Mouse (Mus musculus): ENCODE measurements around the gene Opcml. TPM values are rescaled to one million over a fixed set of nuclear protein-coding genes. Genes with fewer than 3 reads are reported as not detected.

The Opcml gene
- polyA plus RNA-seq, 1 experiment: 1.8 TPM

GRCm38 (mm10) chr9:28012664-28013063 lies 222.1 kb downstream of the Opcml start:
- Histone ChIP-seq H3K4me3 (ENCODE audit: insufficient read depth, low read depth, low read length) (no peak overlapping the region), H3K4me1 (ENCODE audit: control insufficient read depth, insufficient read depth, insufficient read length, low read length) (no peaks in the 10 kb centered on the region), H3K27ac (replicated peaks; ENCODE audit: low read depth, low read length) (no peak overlapping the region)

DNA sequence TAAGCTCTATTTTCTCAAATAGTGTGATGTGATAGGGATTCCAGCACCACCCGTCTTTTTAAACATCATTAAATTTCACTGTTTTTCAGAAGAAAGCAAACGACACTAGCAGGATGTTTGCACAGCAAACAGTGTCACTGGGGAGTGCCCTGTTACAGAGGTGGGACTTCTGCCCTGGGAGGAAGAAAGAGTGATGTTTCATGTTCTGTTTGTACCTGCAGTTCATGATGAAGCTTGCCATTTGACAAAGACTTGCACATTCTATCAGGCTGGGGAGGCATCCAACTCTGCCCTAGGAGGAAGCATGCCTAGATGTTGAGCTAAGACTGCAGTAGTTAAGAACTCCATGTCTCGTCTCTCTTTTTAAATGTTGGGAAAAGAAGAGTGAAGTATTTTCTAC lies 222.6 kb downstream of the Opcml start:
- H3K4me1 ChIP-seq (ENCODE audit: control insufficient read depth, insufficient read depth, insufficient read length, low read length): no peaks in the 10 kb centered on the region
- H3K27ac ChIP-seq (replicated peaks; ENCODE audit: low read depth, low read length): no peak overlapping the region
- H3K4me3 ChIP-seq (ENCODE audit: insufficient read depth, low read depth, low read length): no peak overlapping the region

DNA sequence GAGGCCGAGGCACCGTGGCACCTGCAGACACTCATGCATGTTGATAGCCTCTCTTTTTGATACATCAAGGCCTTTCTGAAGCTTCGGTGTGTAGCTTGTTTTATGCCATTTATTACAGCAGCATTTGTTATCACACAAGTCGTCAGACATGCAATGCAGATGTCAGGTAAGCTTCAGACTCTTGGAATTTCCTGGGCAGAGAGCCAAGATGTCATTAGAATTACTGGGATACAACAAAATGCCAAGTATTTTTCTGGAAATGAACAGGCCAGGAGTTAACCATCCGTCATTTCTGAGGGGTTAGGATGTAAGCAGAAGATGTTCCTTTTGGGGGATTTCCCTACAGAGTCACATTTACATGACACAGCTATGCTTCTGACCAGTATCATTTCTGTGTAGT lies 237.6 kb downstream of the Opcml start:
- no peaks in the 10 kb centered on the region for H3K4me1 ChIP-seq (ENCODE audit: control insufficient read depth, insufficient read depth, insufficient read length, low read length)
- H3K4me3 ChIP-seq (ENCODE audit: insufficient read depth, low read depth, low read length): no peak overlapping the region
- H3K27ac ChIP-seq (replicated peaks; ENCODE audit: low read depth, low read length): no peak overlapping the region

DNA sequence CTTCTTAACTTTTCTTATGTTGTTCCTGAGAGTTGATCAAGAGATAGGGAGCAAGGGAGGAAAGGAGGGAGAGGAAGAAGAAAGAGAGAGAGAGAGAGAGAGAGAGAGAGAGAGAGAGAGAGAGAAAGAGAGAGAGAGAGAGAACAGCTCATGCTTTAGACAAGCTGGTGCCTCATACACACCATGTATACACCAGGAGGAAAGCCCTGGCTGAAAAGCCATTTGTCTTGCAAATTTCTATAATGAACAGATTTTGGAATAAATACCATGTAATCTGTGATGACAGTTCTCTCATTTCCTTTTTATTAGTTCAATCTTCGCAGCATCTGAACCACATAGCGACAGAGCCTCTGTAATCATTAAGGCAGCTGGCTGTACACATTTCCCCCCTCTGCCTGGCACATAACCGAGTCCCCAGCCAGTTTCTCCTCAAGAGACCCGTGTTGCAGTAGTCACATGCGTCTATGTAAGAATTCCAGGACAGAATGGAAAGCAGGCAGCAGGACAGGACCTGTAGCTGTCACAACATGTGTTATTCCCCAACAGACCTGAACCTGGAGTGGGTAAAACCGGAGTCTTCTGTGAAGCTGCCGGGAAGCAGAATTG lies 238.3 kb downstream of the Opcml start:
- H3K27ac ChIP-seq (replicated peaks; ENCODE audit: low read depth, low read length): no peak overlapping the region
- H3K4me3 ChIP-seq (ENCODE audit: insufficient read depth, low read depth, low read length): no peak overlapping the region
- no peaks in the 10 kb centered on the region for H3K4me1 ChIP-seq (ENCODE audit: control insufficient read depth, insufficient read depth, insufficient read length, low read length)

GRCm38 (mm10) chr9:28049157-28049556 lies 258.6 kb downstream of the Opcml start:
- Histone ChIP-seq H3K27ac (replicated peaks; ENCODE audit: low read depth, low read length) (no peak overlapping the region), H3K4me1 (ENCODE audit: control insufficient read depth, insufficient read depth, insufficient read length, low read length) (no peaks in the 10 kb centered on the region), H3K4me3 (ENCODE audit: insufficient read depth, low read depth, low read length) (no peak overlapping the region)

- Histone ChIP-seq H3K4me3 (ENCODE audit: insufficient read depth, low read depth, low read length) (no peak overlapping the region), H3K4me1 (ENCODE audit: control insufficient read depth, insufficient read depth, insufficient read length, low read length) (no peaks in the 10 kb centered on the region), H3K27ac (replicated peaks; ENCODE audit: low read depth, low read length) (no peak overlapping the region)
Measured at GRCm38 (mm10) chr9:28057171-28057845, 266.7 kb downstream of the Opcml start.

DNA sequence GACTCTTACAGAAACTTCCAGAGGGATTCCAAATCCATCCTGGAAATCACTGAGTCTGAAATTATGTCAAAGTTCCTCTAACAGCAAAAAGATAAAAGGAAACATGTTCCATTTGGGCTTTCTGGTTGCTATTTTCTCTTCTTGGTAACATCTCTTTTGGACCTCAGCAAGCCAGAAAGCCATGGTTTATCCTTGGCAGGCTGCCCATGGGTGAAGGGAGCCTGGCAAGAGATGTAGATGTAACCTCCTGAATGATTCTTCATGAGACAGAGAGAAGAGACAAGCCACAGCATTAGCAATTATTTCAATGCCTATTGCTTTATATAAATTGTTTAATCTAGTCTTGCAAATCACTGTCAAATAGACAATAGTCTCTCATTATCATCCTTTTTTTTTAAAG lies 274.6 kb downstream of the Opcml start:
- Histone ChIP-seq H3K4me3 (ENCODE audit: insufficient read depth, low read depth, low read length) (no peak overlapping the region), H3K27ac (replicated peaks; ENCODE audit: low read depth, low read length) (no peak overlapping the region), H3K4me1 (ENCODE audit: control insufficient read depth, insufficient read depth, insufficient read length, low read length) (no peaks in the 10 kb centered on the region)

GRCm38 (mm10) chr9:28080694-28081093 lies 290.1 kb downstream of the Opcml start:
- Histone ChIP-seq H3K4me1 (ENCODE audit: control insufficient read depth, insufficient read depth, insufficient read length, low read length) (no peaks in the 10 kb centered on the region), H3K4me3 (ENCODE audit: insufficient read depth, low read depth, low read length) (no peak overlapping the region), H3K27ac (replicated peaks; ENCODE audit: low read depth, low read length) (no peak overlapping the region)

- Histone ChIP-seq H3K4me3 (ENCODE audit: insufficient read depth, low read depth, low read length) (no peak overlapping the region), H3K4me1 (ENCODE audit: control insufficient read depth, insufficient read depth, insufficient read length, low read length) (no peaks in the 10 kb centered on the region), H3K27ac (replicated peaks; ENCODE audit: low read depth, low read length) (no peak overlapping the region)
Measured at GRCm38 (mm10) chr9:28083754-28084153, 293.2 kb downstream of the Opcml start.

DNA sequence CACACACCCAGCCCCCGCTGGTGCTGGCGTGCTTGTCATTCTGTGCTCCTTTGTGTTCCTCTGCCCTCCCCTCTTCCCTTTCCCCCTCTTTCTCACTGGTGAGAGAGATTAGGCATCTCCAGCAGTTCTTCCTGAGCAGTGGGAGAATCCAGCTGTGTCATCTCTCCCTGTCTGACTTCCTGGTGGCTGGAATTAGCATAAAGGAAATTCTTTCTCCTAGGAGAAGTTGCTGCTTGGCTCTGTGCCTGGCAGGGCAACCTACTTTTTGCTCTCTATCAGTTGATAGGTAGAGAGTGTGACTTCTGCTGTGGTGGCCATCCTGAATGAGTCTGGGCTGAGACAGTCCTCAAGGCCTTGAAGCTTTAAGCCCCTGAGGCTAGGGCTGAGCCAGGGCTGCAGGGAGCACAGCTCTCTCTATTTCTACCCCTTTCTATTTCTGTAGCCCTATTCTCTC lies 293.7 kb downstream of the Opcml start:
- no peak overlapping the region for H3K27ac ChIP-seq (replicated peaks; ENCODE audit: low read depth, low read length)
- no peaks in the 10 kb centered on the region for H3K4me1 ChIP-seq (ENCODE audit: control insufficient read depth, insufficient read depth, insufficient read length, low read length)
- H3K4me3 ChIP-seq (ENCODE audit: insufficient read depth, low read depth, low read length): no peak overlapping the region

DNA sequence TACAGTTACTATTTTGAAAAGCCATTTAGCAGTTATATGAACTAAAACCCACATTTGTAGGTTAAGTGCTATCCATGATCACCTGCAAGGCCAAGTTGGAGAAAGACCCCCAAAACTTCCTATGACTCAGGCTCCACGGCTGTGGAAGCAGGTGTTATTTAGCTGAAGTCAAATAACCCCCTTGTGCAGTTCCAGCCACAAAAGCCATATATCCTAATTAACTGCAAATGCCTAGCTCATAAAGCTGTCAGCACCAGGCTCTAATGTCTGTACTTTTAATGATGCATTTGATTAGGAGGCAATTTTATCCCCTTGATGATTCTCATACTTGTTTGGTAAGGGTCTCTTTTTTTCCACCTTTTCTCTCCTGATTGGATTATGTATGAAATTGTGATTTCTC lies 300.8 kb downstream of the Opcml start:
- no peaks in the 10 kb centered on the region for H3K4me1 ChIP-seq (ENCODE audit: control insufficient read depth, insufficient read depth, insufficient read length, low read length)
- no peak overlapping the region for H3K27ac ChIP-seq (replicated peaks; ENCODE audit: low read depth, low read length)
- H3K4me3 ChIP-seq (ENCODE audit: insufficient read depth, low read depth, low read length): no peak overlapping the region

- Histone ChIP-seq H3K4me3 (ENCODE audit: insufficient read depth, low read depth, low read length) (no peak overlapping the region), H3K27ac (replicated peaks; ENCODE audit: low read depth, low read length) (no peak overlapping the region), H3K4me1 (ENCODE audit: control insufficient read depth, insufficient read depth, insufficient read length, low read length) (no peaks in the 10 kb centered on the region)
Measured at GRCm38 (mm10) chr9:28094722-28095121, 304.1 kb downstream of the Opcml start.

DNA sequence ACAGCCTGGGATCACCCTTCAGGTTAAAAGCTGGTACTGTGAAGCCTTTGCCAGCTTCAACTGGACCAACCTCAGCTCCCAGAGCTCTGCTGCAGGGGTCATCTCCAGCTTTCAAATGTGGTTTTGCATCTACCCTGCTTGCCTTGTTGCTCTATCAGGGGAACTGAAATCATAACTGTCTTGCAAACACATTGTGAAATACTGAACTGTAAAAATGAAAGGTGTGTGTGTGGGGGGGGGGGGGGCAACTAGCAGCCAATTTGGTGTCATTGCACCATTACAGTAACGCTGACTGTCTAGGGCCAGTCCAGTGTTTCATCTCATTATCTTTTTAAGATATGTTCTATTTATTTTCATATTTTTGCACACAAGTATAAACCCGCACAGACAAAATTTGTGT lies 305.6 kb downstream of the Opcml start:
- Histone ChIP-seq H3K4me3 (ENCODE audit: insufficient read depth, low read depth, low read length) (no peak overlapping the region), H3K27ac (replicated peaks; ENCODE audit: low read depth, low read length) (no peak overlapping the region), H3K4me1 (ENCODE audit: control insufficient read depth, insufficient read depth, insufficient read length, low read length) (no peaks in the 10 kb centered on the region)

DNA sequence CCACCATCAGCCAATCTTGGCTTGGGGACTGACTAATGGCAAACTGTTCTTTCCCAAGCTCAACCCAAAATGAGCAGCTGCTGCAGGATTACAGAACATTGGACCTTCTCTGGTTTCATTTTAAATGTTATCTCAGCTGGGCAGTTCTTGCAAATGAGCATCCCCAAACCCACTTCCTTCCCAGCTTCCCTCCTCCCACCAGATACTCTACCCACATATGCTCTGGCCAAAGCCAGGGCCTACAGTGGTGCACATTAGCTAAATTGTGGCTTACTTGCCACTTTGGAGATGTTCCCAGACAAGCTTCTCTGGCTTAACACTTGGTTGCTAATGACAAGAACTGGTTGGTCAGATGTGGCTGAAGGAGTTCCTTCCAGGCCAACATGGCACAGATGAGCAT lies 311.4 kb downstream of the Opcml start:
- Histone ChIP-seq H3K4me3 (ENCODE audit: insufficient read depth, low read depth, low read length) (no peak overlapping the region), H3K27ac (replicated peaks; ENCODE audit: low read depth, low read length) (no peak overlapping the region), H3K4me1 (ENCODE audit: control insufficient read depth, insufficient read depth, insufficient read length, low read length) (no peaks in the 10 kb centered on the region)

- Histone ChIP-seq H3K27ac (replicated peaks; ENCODE audit: low read depth, low read length) (no peak overlapping the region), H3K4me1 (ENCODE audit: control insufficient read depth, insufficient read depth, insufficient read length, low read length) (no peaks in the 10 kb centered on the region), H3K4me3 (ENCODE audit: insufficient read depth, low read depth, low read length) (no peak overlapping the region)
Measured at GRCm38 (mm10) chr9:28121858-28122257, 331.3 kb downstream of the Opcml start.

- Histone ChIP-seq H3K4me1 (ENCODE audit: control insufficient read depth, insufficient read depth, insufficient read length, low read length) (no peaks in the 10 kb centered on the region), H3K4me3 (ENCODE audit: insufficient read depth, low read depth, low read length) (no peak overlapping the region), H3K27ac (replicated peaks; ENCODE audit: low read depth, low read length) (no peak overlapping the region)
Measured at GRCm38 (mm10) chr9:28128735-28129134, 338.2 kb downstream of the Opcml start.
